Mouse (Mus musculus) lung, adult 2 months (tissue): ENCODE results near the gene Rufy1. TPM values are rescaled to one million over a fixed set of nuclear protein-coding genes. Genes with fewer than 3 reads are reported as not detected.
"Not testable (repeated sequence)": the region's sequence is repeated elsewhere in the genome, so short reads cannot be mapped to it uniquely, and the experiment has no call there.

Source experiments
- DNase-seq: peaks from one replicate; pipeline ENCODE4 v3.0.0; 2022
- H3K4me1 ChIP-seq: fragments of 200-500 bp; 2 replicates; pipeline ENCODE4 v1.6.1; 2011; ENCODE audit warnings: low read length; ENCODE audit not compliant: control insufficient read depth, insufficient read depth
- H3K4me3 ChIP-seq: fragments of 200-500 bp; replicated peaks from 2 replicates; pipeline ENCODE3; 2011; ENCODE audit warnings: low read depth, mild to moderate bottlenecking, control low read depth, low read length; ENCODE audit errors: extremely low read depth
- CTCF ChIP-seq: fragments of 200-500 bp; IDR thresholded peaks from 2 replicates; pipeline ENCODE4 v1.5.1; 2011; ENCODE audit warnings: mild to moderate bottlenecking, low read length, control low read depth; ENCODE audit not compliant: insufficient read depth
- POLR2A ChIP-seq: fragments of 200-500 bp; IDR thresholded peaks from 2 replicates; pipeline ENCODE4 v1.6.1; 2011; ENCODE audit warnings: low read depth, mild to moderate bottlenecking, control low read depth, low read length, borderline replicate concordance; ENCODE audit errors: extremely low read depth
- WGBS: fragments of 180-500 bp; shearing (Covaris S2); methylation state at CpG from one replicate; pipeline ENCODE4 v1.1.7; 2018; 5-methylcytosine and 5-hydroxymethylcytosine counted together
- polyA plus RNA-seq: library from polyadenylated mRNA; depleted of rRNA; stranded (reverse); fragments of >200 nt; gene quantifications from 2 replicates; pipeline ENCODE4 v1.2.3, GENCODE M21; 2012

Gene Rufy1
- polyA plus RNA-seq, 1 experiment = 22.1 TPM

DNA sequence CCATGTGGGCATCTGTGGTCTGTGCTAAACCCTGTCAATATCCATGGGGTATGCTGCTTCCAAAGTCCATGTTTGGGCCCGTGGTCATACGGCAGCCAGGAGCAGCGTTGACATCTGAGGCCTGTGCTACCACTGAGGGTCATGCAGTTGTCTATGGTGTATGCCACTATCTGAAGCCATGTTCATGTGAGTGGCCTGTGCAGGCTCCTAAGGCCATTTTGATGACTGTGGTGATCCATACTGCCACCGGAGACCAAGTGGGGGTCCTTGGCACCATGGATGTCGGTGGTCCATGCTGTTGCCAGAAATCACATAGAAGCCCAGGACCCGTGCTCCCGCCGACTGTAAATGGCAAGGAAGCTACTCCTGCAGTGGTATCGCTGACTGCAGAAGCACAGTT lies 63.4 kb downstream of the Rufy1 start:
- DNase-seq = no peak
- WGBS = 90% methylated on average over 9 of the region's 9 CpGs
- H3K4me1 ChIP-seq = no peaks in the 10 kb centered on the region
- no peak for TF ChIP-seq POLR2A
- no peak for TF ChIP-seq CTCF
- H3K4me3 ChIP-seq = no peak overlapping the region

- H3K4me1 ChIP-seq = no peaks in the 10 kb centered on the region
- TF ChIP-seq POLR2A (no peak), CTCF (no peak)
- no peak for DNase-seq
- no peak overlapping the region for H3K4me3 ChIP-seq
Observed at GRCm38 (mm10) chr11:50365322-50365721, 65.6 kb downstream of the Rufy1 start.

DNA sequence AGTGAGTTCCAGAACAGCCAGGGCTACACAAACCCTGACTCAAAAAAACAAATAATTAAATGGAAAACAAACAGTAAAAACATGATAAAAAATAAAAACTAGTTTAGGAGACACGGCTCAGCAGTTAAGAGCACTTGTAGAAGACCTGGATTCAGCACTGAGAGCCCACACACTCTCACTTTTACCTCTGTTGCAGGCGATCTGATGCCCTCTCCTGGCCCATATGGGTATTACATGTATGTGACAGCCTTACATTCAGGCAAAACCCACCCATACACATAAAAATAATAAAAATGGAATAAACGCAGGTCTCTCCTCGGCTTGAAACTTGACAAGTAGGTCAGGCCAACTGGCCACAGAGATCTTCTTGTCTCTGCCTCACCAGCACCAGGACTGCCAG lies 66.4 kb downstream of the Rufy1 start:
- TF ChIP-seq CTCF = peak; percentile 71
- TF ChIP-seq POLR2A = no peak
- DNase-seq = peak; percentile 51
- no peaks in the 10 kb centered on the region for H3K4me1 ChIP-seq
- no peak overlapping the region for H3K4me3 ChIP-seq
- under 1% methylated on average over 4 of the region's 4 CpGs for WGBS

DNA sequence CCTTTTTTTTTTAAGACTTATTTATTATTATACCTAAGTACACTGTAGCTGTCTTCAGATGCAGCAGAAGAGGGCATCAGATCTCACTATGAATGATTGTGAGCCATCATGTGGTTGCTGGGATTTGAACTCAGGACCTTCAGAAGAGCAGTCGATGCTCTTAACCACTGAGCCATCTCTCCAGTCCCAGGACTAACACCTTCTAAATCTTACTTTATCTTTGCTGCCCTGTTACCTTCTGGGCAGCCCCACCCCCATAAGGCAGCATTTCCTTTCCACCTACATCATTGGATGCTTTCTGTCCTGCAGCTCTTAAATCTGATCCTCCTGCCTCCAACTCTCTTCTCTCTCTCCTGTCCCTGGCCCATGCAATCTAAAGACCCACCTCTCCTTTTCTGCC lies 69.6 kb downstream of the Rufy1 start:
- not testable (repeated sequence) for H3K4me3 ChIP-seq, DNase-seq, H3K4me1 ChIP-seq
- 72% methylated on average over 1 of the region's 1 CpGs for WGBS

DNA sequence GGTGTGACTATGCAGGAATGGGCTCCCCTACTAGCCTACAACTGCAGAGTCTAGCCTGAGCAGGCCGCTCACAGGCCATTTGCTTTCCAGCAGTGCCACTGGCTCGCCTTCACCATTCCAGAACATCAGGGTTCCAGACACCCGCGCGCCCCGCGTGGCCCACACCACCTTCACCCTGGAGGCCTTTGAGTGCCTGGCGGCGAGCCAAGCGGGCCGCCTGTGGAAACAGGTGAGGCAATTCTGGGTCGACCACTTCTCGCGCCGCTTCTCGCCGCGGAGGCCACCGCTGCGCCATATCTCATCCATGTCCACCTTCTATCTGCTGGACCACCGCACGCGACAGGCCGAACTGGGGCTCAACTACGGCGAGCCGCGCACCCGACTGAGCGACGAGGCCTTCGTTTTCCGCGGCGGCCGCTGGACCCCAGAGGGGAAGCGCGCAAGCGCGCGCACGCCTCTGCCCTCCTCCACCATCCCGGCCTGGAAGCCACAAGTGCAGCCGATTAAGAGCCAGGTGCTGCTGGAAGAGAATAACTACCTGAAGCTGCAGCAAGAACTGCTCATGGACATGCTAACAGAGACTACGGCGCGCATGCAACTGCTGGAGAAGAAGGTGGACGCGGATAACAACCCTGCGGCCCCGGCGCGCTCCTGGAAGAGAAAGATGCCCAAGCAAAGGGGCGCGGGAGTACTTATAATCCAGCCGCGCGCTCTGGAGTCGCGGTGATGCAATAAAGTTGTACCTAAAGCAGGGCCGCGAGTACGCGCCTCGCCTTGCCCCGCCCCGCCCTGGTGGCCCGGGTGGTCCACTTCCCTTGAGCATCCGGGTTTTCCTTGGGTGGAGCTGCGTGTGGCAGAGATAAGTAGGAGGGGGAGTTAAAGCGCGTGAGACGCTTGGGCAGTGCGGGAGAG lies 71.7 kb downstream of the Rufy1 start:
- peak overlapping the region; percentile 86 for H3K4me3 ChIP-seq
- no peak for TF ChIP-seq POLR2A
- TF ChIP-seq CTCF = no peak
- peak; percentile 43 for DNase-seq
- peaks cover 3% of the 10 kb centered on the region; the same call in 1 of the 2 replicates for H3K4me1 ChIP-seq
- 3% methylated on average over 74 of the region's 74 CpGs for WGBS

GRCm38 (mm10) chr11:50355395-50355794 lies 75.5 kb downstream of the Rufy1 start:
- no peak for TF ChIP-seq CTCF
- no peak for TF ChIP-seq POLR2A
- Histone ChIP-seq H3K4me3 (no peak overlapping the region), H3K4me1 (peaks cover 3% of the 10 kb centered on the region; the same call in 1 of the 2 replicates)
- no peak for DNase-seq
- WGBS = 75% methylated on average over 1 of the region's 1 CpGs

- DNase-seq = no peak
- 73% methylated on average over 3 of the region's 3 CpGs for WGBS
- TF ChIP-seq POLR2A (no peak), CTCF (no peak)
- Histone ChIP-seq H3K4me1 (peaks cover 3% of the 10 kb centered on the region; the same call in 1 of the 2 replicates), H3K4me3 (no peak overlapping the region)
Observed at GRCm38 (mm10) chr11:50354851-50355250, 76.1 kb downstream of the Rufy1 start.

DNA sequence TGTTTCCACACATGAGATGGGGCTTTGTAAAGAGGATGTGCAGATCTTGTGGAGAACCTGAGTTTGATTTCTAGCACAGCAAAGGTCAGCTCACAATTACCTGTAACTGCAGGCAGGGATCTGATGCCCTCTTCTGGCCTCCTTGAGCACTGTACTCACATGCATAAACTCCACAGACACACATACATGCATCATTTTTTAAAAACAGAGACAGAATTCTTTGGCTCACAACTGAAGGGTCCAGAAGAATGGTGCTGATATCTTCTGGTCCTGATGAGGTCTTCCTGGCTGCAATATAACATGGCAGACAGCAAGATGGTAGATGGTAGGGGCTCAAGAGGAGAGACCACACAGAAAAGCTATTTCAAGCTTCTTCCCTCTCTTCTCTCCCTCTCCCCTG lies 76.8 kb downstream of the Rufy1 start, which contains the start of gene Cby3:
Gene Cby3, plus strand, starts transcription at position 301 of the 400 bp plus-strand sequence.
- TF ChIP-seq POLR2A = no peak
- no peak for TF ChIP-seq CTCF
- no peak for DNase-seq
- no peak within 1 kb of the TSS for H3K4me3 ChIP-seq
- H3K4me1 ChIP-seq = peaks cover 3% of the 10 kb centered on the region; the same call in 1 of the 2 replicates

GRCm38 (mm10) chr11:50352177-50352576 lies 78.7 kb downstream of the Rufy1 start:
- 77% methylated on average over 2 of the region's 2 CpGs for WGBS
- H3K4me1 ChIP-seq = no peaks in the 10 kb centered on the region
- TF ChIP-seq POLR2A = no peak
- TF ChIP-seq CTCF = no peak
- H3K4me3 ChIP-seq = no peak overlapping the region
- DNase-seq = no peak
